Mouse (Mus musculus) hindbrain, postnatal 0 days (tissue): ENCODE data around the gene Kdm4b. TPM values are rescaled to one million over a fixed set of nuclear protein-coding genes. Genes with fewer than 3 reads are reported as not detected.
A peak's percentile ranks its signal among the peaks of the same experiment; 100 is the strongest.

Source experiments
- ATAC-seq: fragments of 200-750 bp; cut with Nextera tagmentation; 2 replicates; pipeline ENCODE4 v1.8.0; 2017; ENCODE audit warnings: mild to moderate bottlenecking, moderate TSS enrichment, moderate library complexity
- DNase-seq: peaks from one replicate; pipeline ENCODE4 v3.0.0-alpha.2; 2015; ENCODE audit warnings: low spot score
- H3K27ac ChIP-seq: fragments of 300-500 bp; sonication (generic); 2 replicates; pipeline ENCODE4 v1.5.1; 2014; ENCODE audit warnings: mild to moderate bottlenecking
- H3K27me3 ChIP-seq: fragments of 300-500 bp; sonication (generic); 2 replicates; pipeline ENCODE4 v1.6.1; 2014; ENCODE audit warnings: low read length, mixed read lengths; ENCODE audit not compliant: insufficient read depth
- H3K36me3 ChIP-seq: fragments of 300-500 bp; sonication (generic); 2 replicates; pipeline ENCODE4 v1.6.1; 2014; ENCODE audit warnings: low read length, mixed read lengths; ENCODE audit not compliant: insufficient read depth
- H3K4me1 ChIP-seq: fragments of 300-500 bp; sonication (generic); 2 replicates; pipeline ENCODE4 v1.6.1; 2014; ENCODE audit warnings: antibody characterized with exemption, low read length, mixed read lengths; ENCODE audit not compliant: insufficient read depth
- H3K4me2 ChIP-seq: fragments of 300-500 bp; sonication (generic); 2 replicates; pipeline ENCODE4 v1.6.1; 2014; ENCODE audit warnings: low read depth, mild to moderate bottlenecking, low read length, moderate library complexity, mixed read lengths
- H3K4me3 ChIP-seq: fragments of 300-500 bp; sonication (generic); 2 replicates; pipeline ENCODE4 v1.5.1; 2014; ENCODE audit warnings: low read length
- H3K9ac ChIP-seq: fragments of 300-500 bp; sonication (generic); replicated peaks from 2 replicates; pipeline ENCODE4 v1.6.1; 2014; ENCODE audit warnings: mild to moderate bottlenecking, low read length, moderate library complexity, mixed read lengths
- H3K9me3 ChIP-seq: fragments of 300-500 bp; sonication (generic); 2 replicates; pipeline ENCODE4 v1.6.1; 2016; ENCODE audit warnings: low read length, mixed read lengths
- CTCF ChIP-seq: IDR thresholded peaks from 2 replicates; pipeline ENCODE4 v1.5.1; 2016; ENCODE audit warnings: antibody characterized with exemption, control low read depth, low read depth
- WGBS: fragments of 180-500 bp; shearing (Covaris S2); extraction: QIAGEN DNeasy Blood & Tissue Kit; methylation state at CpG from one replicate; pipeline ENCODE4 v1.1.7; 2014; 5-methylcytosine and 5-hydroxymethylcytosine counted together
- polyA plus RNA-seq: library from polyadenylated mRNA; unstranded; fragments of >200 nt; fragmentation: Nextera tagmentation; extraction: Ambion mirVana; gene quantifications from 2 replicates; pipeline ENCODE4 v1.2.1, GENCODE M21; 2015
- total RNA-seq: library from RNA; depleted of rRNA; stranded (reverse); fragments of >200 nt; gene quantifications from 2 replicates; pipeline ENCODE4 v1.2.3, GENCODE M21; 2014

Kdm4b gene
- total and polyA plus RNA-seq, 2 experiments from 2014 or later = 42.5 to 144 TPM

- Histone ChIP-seq H3K4me1 (no peaks in the 10 kb centered on the region), H3K36me3 (peaks cover 74% of the 10 kb centered on the region), H3K9ac (no peak overlapping the region), H3K27ac (no peak overlapping the region), H3K4me2 (no peak overlapping the region), H3K4me3 (no peak overlapping the region), H3K9me3 (no peaks in the 10 kb centered on the region), H3K27me3 (no peaks in the 10 kb centered on the region)
- 94% methylated on average over 10 of the region's 10 CpGs for WGBS
- DNase-seq = no peak
- no peak for ATAC-seq
- TF ChIP-seq CTCF = no peak
Observed at GRCm38 (mm10) chr17:56393889-56394288, 68.0 kb downstream of the Kdm4b start.

- WGBS = 87% methylated on average over 6 of the region's 6 CpGs
- Histone ChIP-seq H3K36me3 (peaks cover 72% of the 10 kb centered on the region), H3K9ac (no peak overlapping the region), H3K4me3 (no peak overlapping the region), H3K4me1 (no peaks in the 10 kb centered on the region), H3K9me3 (no peaks in the 10 kb centered on the region), H3K27ac (no peak overlapping the region), H3K27me3 (no peaks in the 10 kb centered on the region), H3K4me2 (no peak overlapping the region)
- no peak for DNase-seq
- TF ChIP-seq CTCF = no peak
- no peak for ATAC-seq
Observed at GRCm38 (mm10) chr17:56396051-56396450, 70.2 kb downstream of the Kdm4b start.

GRCm38 (mm10) chr17:56400221-56400620 lies 74.4 kb downstream of the Kdm4b start:
- H3K36me3 ChIP-seq = peaks cover 61% of the 10 kb centered on the region
- ATAC-seq (no peak), DNase-seq (no peak)
- no peak overlapping the region for H3K27ac ChIP-seq
- no peaks in the 10 kb centered on the region for H3K4me1 ChIP-seq
- H3K27me3 ChIP-seq = no peaks in the 10 kb centered on the region
- no peak for TF ChIP-seq CTCF
- 81% methylated on average over 3 of the region's 3 CpGs for whole genome bisulfite sequencing
- no peak overlapping the region for H3K9ac ChIP-seq
- no peak overlapping the region for H3K4me2 ChIP-seq
- H3K9me3 ChIP-seq = no peaks in the 10 kb centered on the region
- no peak overlapping the region for H3K4me3 ChIP-seq

GRCm38 (mm10) chr17:56401051-56401521 lies 75.2 kb downstream of the Kdm4b start:
- Histone ChIP-seq H3K4me3 (no peak overlapping the region), H3K36me3 (peaks cover 56% of the 10 kb centered on the region), H3K9me3 (no peaks in the 10 kb centered on the region), H3K4me2 (no peak overlapping the region), H3K27ac (no peak overlapping the region), H3K4me1 (no peaks in the 10 kb centered on the region), H3K9ac (0 out of 2 replicates have a peak overlapping the region, but pooled peaks have one; percentile 24), H3K27me3 (no peaks in the 10 kb centered on the region)
- WGBS = 85% methylated on average over 4 of the region's 4 CpGs
- DNase-seq (no peak), ATAC-seq (no peak)
- TF ChIP-seq CTCF = no peak

- no peak overlapping the region for H3K4me3 ChIP-seq
- no peak for TF ChIP-seq CTCF
- 86% methylated on average over 3 of the region's 3 CpGs for WGBS
- no peak overlapping the region for H3K9ac ChIP-seq
- H3K4me1 ChIP-seq = peaks cover 7% of the 10 kb centered on the region; the same call in 1 of the 2 replicates
- no peak overlapping the region for H3K27ac ChIP-seq
- H3K4me2 ChIP-seq = no peak overlapping the region
- no peaks in the 10 kb centered on the region for H3K9me3 ChIP-seq
- no peak for DNase-seq
- H3K27me3 ChIP-seq = no peaks in the 10 kb centered on the region
- peaks cover 32% of the 10 kb centered on the region for H3K36me3 ChIP-seq
- no peak for ATAC-seq
Observed at GRCm38 (mm10) chr17:56405341-56405740, 79.5 kb downstream of the Kdm4b start.

GRCm38 (mm10) chr17:56405856-56406840 lies 80.3 kb downstream of the Kdm4b start:
- Histone ChIP-seq H3K4me2 (no peak overlapping the region), H3K4me1 (peaks cover 7% of the 10 kb centered on the region; the same call in 1 of the 2 replicates), H3K27me3 (no peaks in the 10 kb centered on the region), H3K9me3 (no peaks in the 10 kb centered on the region), H3K36me3 (peaks cover 30% of the 10 kb centered on the region), H3K9ac (no peak overlapping the region), H3K27ac (peak overlapping the region; percentile 43), H3K4me3 (no peak overlapping the region)
- DNase-seq (no peak), ATAC-seq (no peak)
- WGBS = 71% methylated on average over 14 of the region's 14 CpGs
- TF ChIP-seq CTCF = no peak
